Mouse (Mus musculus): ENCODE data around the gene Dock11. TPM values are rescaled to one million over a fixed set of nuclear protein-coding genes. Genes with fewer than 3 reads are reported as not detected.

Dock11 gene
- polyA plus RNA-seq, 1 experiment from 2014 or later = 6.6 TPM

DNA sequence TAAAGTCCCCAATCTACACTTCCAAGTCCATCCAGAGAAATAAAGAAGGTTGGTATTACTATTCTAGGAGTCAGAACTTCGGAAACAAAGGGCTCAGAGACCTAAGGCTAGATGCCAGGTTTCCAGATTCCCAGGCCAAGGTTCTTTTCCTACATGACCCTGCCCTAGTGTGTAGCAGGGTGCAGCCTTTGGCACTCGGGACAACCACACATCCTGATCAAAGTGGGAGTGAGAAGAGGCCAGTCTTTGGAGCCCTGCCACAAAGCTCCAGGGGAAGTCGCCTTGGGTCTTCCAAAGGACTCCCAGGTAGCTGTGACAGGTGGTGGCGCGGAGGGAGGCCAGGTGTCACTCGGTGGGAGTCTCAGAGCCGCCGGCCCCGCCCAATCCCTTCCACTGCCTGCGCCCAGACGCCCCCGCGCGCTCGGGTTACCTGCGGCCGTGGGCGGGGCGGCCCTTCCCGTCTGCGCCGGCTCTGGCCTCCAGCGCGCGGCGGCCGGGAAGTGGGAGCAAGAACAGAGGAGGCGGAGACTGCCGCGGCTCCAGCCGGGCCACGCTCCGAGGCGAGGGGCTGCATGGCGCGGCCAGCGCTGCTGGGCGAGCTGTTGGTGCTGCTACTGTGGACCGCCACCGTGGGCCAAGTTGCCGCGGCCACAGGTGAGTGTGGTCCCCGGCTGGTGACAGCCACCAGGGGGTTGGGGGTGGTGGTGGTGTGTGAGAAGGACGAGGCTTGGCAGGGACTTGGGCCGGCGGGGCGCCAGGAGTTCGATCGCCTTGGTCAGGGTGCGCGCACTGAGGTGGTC, 223.2 kb downstream of the Dock11 start, which contains the start of gene Il13ra1:
TSS of gene Il13ra1 (plus strand) at position 489 of the 800 bp plus-strand sequence.
- peak within 1 kb of the TSS; percentile 43; the same call in 1 of the 2 replicates for H3K27ac ChIP-seq (ENCODE audit: low read length)
- peak within 1 kb of the TSS; percentile 66 for H3K4me2 ChIP-seq (ENCODE audit: low read depth, low read length)
- H3K9ac ChIP-seq (ENCODE audit: low read length) = peak within 1 kb of the TSS; percentile 68
- H3K4me1 ChIP-seq (replicated peaks; ENCODE audit: control insufficient read depth, insufficient read depth, low read length) = no peaks in the 10 kb centered on the region
- no peaks in the 10 kb centered on the region for H3K9me3 ChIP-seq (ENCODE audit: control insufficient read depth, low read length)
- no peaks in the 10 kb centered on the region for H3K36me3 ChIP-seq (ENCODE audit: control insufficient read depth, insufficient read depth, low read length)
- peak; percentile 91 for ATAC-seq (ENCODE audit: low read depth)
- no peaks in the 10 kb centered on the region for H3K27me3 ChIP-seq (ENCODE audit: control insufficient read depth, insufficient read depth, low read depth, low read length)
- 15% methylated on average over 28 of the region's 51 CpGs for WGBS
- H3K4me3 ChIP-seq (ENCODE audit: low read length) = peak within 1 kb of the TSS; percentile 64

DNA sequence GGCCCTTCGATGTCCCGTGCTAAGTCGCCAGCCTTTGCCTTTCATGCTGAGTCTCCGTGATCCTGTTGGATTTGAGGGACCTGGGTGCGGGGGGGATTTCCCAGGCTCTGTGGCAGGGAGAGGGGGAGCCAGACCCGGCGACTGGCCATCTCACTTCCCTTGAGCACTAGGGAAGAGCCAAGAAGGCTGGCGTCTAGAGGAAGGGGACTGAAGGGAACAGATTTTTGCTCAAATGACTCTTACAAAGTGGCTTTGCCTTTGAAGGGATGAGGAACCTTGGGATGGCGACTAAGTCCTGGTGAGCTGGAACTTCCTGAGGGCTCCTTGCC, 223.8 kb downstream of the Dock11 start:
- no peaks in the 10 kb centered on the region for H3K4me1 ChIP-seq (replicated peaks; ENCODE audit: control insufficient read depth, insufficient read depth, low read length)
- H3K4me2 ChIP-seq (ENCODE audit: low read depth, low read length) = peak overlapping the region; percentile 66
- peak overlapping the region; percentile 64 for H3K4me3 ChIP-seq (ENCODE audit: low read length)
- 15% methylated on average over 9 of the region's 9 CpGs for WGBS
- H3K27ac ChIP-seq (ENCODE audit: low read length) = peak overlapping the region; percentile 43; the same call in 1 of the 2 replicates
- ATAC-seq (ENCODE audit: low read depth) = peak; percentile 67
- H3K9me3 ChIP-seq (ENCODE audit: control insufficient read depth, low read length) = no peaks in the 10 kb centered on the region
- peak overlapping the region; percentile 68 for H3K9ac ChIP-seq (ENCODE audit: low read length)
- no peaks in the 10 kb centered on the region for H3K27me3 ChIP-seq (ENCODE audit: control insufficient read depth, insufficient read depth, low read depth, low read length)
- H3K36me3 ChIP-seq (ENCODE audit: control insufficient read depth, insufficient read depth, low read length) = no peaks in the 10 kb centered on the region

DNA sequence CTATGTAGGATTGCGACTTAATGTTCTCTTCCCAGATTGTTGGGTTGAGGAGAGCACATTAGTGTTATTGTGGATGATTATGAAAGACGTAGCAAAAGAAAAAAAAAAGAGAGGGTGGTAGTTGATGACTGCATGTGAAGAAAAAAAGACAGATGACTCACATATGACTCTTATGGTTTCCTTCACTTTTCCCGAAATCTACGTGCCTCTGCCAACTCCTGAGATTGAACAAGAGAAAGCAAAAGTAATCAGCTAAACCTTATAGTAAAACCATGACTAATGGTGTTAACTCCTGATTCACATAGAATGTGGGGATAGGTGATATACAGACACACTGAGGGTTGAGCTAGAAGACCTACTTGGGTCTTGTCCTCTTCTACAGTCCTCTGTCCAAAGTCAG, 226.5 kb downstream of the Dock11 start:
- Histone ChIP-seq H3K4me2 (ENCODE audit: low read depth, low read length) (no peak overlapping the region), H3K36me3 (ENCODE audit: control insufficient read depth, insufficient read depth, low read length) (no peaks in the 10 kb centered on the region), H3K4me3 (ENCODE audit: low read length) (no peak overlapping the region), H3K27ac (ENCODE audit: low read length) (no peak overlapping the region), H3K27me3 (ENCODE audit: control insufficient read depth, insufficient read depth, low read depth, low read length) (no peaks in the 10 kb centered on the region), H3K9me3 (ENCODE audit: control insufficient read depth, low read length) (no peaks in the 10 kb centered on the region), H3K9ac (ENCODE audit: low read length) (no peak overlapping the region), H3K4me1 (replicated peaks; ENCODE audit: control insufficient read depth, insufficient read depth, low read length) (no peaks in the 10 kb centered on the region)
- WGBS = 80% methylated on average over 4 of the region's 4 CpGs
- ATAC-seq (ENCODE audit: low read depth) = no peak

Other genes with a start within 250 kb of the Dock11 start
- 33.0 and 33.5 TPM in 2 replicates for gene Il13ra1, start 223.3 kb downstream of the Dock11 start, polyA plus RNA-seq (2015; fragmentation: Nextera tagmentation; extraction: Ambion mirVana)

Measured in lung, embryonic 16.5 days (tissue).